Mouse (Mus musculus) MEL (cell line): ENCODE data around the gene Tarbp2.

Source experiments
- CTCF ChIP-seq, 3 experiments: IDR thresholded peaks in 2 of 3; conservative IDR thresholded peaks in 1 of 3; 2 replicates each; pipeline ENCODE4 v1.5.1; 2011 to 2012; ENCODE audit warnings: low read length in 3 of 3, low read depth in 2 of 3, mild to moderate bottlenecking in 2 of 3, improper control_type of control experiment in 1 of 3, inconsistent platforms in 1 of 3, mixed read lengths in 1 of 3, moderate library complexity in 1 of 3; ENCODE audit not compliant: control insufficient read depth in 1 of 3, insufficient read depth in 1 of 3, poor library complexity in 1 of 3, severe bottlenecking in 1 of 3
- GABPA ChIP-seq: IDR thresholded peaks from 2 replicates; pipeline ENCODE4 v1.6.1; 2012; ENCODE audit warnings: low read depth, mild to moderate bottlenecking, inconsistent platforms, low read length, improper control_type of control experiment, moderate library complexity
- MAX ChIP-seq: IDR thresholded peaks from 2 replicates; pipeline ENCODE4 v1.6.1; 2011; ENCODE audit warnings: low read length, improper control_type of control experiment
- MAZ ChIP-seq: IDR thresholded peaks from 2 replicates; pipeline ENCODE4 v1.6.1; 2012; ENCODE audit warnings: low read depth, mild to moderate bottlenecking, inconsistent platforms, low read length, improper control_type of control experiment
- MXI1 ChIP-seq: IDR thresholded peaks from 2 replicates; pipeline ENCODE4 v1.6.1; 2011; ENCODE audit warnings: mild to moderate bottlenecking, low read depth, low read length, improper control_type of control experiment
- NELFE ChIP-seq: IDR thresholded peaks from 2 replicates; pipeline ENCODE4 v1.6.1; 2011; ENCODE audit warnings: low read depth, low read length, improper control_type of control experiment
- POLR2AphosphoS5 ChIP-seq: IDR thresholded peaks from 2 replicates; pipeline ENCODE4 v1.6.1; 2012; ENCODE audit warnings: low read depth, borderline replicate concordance, mild to moderate bottlenecking, inconsistent platforms, low read length, moderate library complexity, mixed read lengths
- ZKSCAN1 ChIP-seq: IDR thresholded peaks from 2 replicates; pipeline ENCODE4 v1.6.1; 2012; ENCODE audit warnings: low read depth, mild to moderate bottlenecking, inconsistent platforms, low read length, improper control_type of control experiment, moderate library complexity

DNA sequence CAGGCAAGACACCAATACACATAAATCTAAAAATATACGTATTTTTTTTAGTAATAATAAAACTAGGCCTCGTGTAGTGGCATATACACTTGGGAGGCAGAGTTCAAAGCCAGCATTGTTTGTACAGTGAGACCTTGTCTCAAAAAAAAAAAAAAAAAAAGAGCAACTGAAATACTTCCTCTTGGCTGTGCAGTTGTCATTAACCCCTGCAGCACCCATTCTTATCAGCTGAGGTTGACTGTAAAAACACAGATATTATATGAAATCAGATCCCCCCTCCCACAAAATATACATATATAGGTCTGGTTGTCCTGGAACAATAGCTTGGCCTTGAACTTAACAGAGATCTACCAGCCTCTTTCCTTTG, 11.5 kb upstream of the Tarbp2 start:
- TF ChIP-seq MAZ (no peak), ZKSCAN1 (peak; percentile 2; the same call in 1 of the 2 replicates), POLR2AphosphoS5 (no peak), NELFE (no peak), CTCF (IDR thresholded peaks at IDR 0.05 in 2 of 3, conservative IDR thresholded peaks at IDR 0.05 in 1 of 3; ENCODE audit: control insufficient read depth in 1 of 3, insufficient read depth in 1 of 3, low read depth in 2 of 3, low read length in 3 of 3, poor library complexity in 1 of 3, severe bottlenecking in 1 of 3) (no peak), GABPA (no peak), MXI1 (no peak), MAX (no peak)
